Mouse (Mus musculus): ENCODE measurements around the gene Denr.

Gene Denr

DNA sequence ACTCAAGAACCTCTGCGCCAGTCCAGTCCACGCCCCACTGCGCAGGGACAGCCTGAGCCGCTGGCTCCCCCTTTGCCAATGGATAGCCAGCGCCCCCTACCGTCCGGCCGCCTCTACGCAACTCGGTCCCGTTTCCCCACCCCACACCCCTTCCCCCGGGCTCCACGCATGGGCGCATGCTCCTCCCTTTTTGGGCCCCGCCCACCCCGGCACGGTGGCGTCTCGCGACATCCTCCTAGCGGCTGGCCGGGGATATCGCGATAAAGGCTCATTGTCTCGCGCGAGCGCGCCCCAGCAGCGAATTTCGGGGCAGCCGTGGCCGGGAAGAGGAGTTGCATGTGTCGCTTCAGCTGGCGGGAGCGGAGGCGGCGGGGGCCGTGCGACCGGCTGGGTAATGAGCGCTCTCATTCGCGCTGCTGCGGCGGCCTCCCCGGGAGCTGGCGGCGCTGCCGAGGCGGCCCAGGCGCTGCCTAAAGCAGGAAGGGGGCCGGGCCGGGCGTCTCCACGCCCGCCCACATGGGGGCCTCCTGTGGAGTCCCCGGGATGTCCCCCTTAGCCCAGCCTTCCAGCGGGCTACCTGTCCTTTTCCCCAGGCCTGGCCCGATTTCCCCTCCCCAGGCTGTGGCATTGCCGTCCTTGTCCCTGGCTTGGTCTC lies at the start of gene Denr:
TSS of gene Denr (plus strand) at position 200 of the 655 bp plus-strand sequence.
- DNase-seq (ENCODE audit: low read depth, low spot score) = peak; percentile 98

DNA sequence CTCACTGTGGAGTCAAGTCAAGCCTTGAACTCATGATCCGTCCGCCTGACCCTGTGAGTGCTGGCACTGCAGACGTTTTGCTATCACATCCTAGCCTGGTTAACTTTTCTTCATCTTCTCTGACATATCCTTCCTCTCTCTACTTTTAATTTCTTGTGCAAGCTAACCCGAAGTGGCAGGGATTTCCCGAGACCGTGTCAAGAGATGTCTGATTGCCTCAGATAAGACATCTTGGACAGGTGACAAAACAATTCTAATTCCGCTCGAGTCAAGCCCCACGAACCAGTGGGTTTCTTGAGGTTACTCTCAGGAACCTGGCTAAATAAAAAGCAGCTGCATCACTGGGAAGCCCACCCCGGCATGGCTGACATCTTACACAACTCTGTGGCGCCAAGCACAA lies 48.2 kb upstream of the Denr start:
- DNase-seq (ENCODE audit: low read depth, low spot score) = no peak

GRCm38 (mm10) chr5:123862374-123863350 lies 44.3 kb upstream of the Denr start:
- DNase-seq (ENCODE audit: low read depth, low spot score) = no peak

DNA sequence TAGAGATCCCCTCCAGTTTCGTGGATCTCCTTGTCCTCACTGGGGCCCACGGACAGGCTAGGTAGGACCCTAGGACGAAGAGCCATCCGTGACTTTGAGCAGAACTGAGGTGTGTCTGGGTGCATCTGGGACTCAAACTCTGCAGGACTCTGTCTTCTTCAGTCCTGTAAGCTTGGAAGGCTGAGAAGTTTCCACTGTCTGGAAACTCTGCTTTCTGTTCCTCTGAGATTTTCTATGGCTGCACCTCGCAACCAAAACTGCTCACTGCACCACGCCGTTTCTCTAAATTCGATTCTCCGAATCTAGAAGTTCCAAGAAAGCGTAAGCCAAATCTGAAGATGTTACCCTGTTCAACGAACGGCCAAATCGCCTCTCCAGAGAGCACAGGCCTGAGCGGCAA lies 43.0 kb upstream of the Denr start:
- no peak for DNase-seq (ENCODE audit: low read depth, low spot score)

- DNase-seq (ENCODE audit: low read depth, low spot score) = no peak
Observed at GRCm38 (mm10) chr5:123865365-123865764, 41.6 kb upstream of the Denr start, which contains the start of gene Hcar2. TSS of gene Hcar2 (minus strand) at chr5:123865499.

- no peak for DNase-seq (ENCODE audit: low read depth, low spot score)
Observed at GRCm38 (mm10) chr5:123866457-123866856, 40.5 kb upstream of the Denr start.

- DNase-seq (ENCODE audit: low read depth, low spot score) = no peak
Observed at GRCm38 (mm10) chr5:123869615-123870014, 37.4 kb upstream of the Denr start.

DNA sequence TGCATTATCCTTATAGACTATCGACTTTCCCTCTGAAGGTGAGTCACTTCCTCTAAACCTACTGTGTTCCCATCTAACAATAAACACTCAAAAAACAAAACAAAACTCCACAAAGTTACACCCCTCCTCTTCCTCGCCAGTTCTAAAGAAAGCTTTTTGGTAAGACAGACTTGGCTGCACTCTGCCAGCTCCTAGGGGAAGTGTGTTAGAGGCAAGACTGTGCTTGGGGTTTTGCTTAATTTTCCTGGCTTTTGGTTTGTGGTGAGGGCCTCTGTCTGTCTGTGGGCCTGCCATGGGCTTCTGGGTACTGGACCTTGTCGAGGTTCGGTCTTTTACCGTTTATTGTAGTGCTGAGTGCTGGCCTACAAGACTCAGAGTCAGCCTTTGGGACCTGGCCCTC lies 32.8 kb upstream of the Denr start:
- DNase-seq (ENCODE audit: low read depth, low spot score) = no peak

GRCm38 (mm10) chr5:123878056-123878455 lies 28.9 kb upstream of the Denr start:
- DNase-seq (ENCODE audit: low read depth, low spot score) = no peak

GRCm38 (mm10) chr5:123879928-123880327 lies 27.0 kb upstream of the Denr start, which contains the start of gene Hcar1:
TSS of gene Hcar1 (minus strand) at chr5:123880020.
- no peak for DNase-seq (ENCODE audit: low read depth, low spot score)

- no peak for DNase-seq (ENCODE audit: low read depth, low spot score)
Observed at GRCm38 (mm10) chr5:123880778-123881177, 26.2 kb upstream of the Denr start.

DNA sequence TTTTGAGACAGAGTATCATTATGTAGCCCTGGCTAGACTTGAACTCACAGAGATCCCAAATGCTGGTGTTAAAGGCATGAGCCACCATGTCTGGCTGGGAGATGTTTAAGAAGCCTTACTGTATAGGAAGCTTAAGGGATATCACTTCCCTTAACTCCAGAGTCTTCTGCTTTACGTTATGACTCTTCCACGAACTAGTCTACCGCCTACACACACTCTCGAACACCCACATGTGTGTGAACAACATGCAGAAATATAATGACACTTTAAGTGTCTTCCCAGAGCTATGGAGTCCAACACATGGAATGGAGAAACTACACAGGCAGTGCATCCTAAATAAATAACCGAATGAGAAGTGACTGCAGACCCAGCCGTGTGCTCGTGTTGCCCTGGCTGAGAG lies 23.1 kb upstream of the Denr start:
- no peak for DNase-seq (ENCODE audit: low read depth, low spot score)

DNA sequence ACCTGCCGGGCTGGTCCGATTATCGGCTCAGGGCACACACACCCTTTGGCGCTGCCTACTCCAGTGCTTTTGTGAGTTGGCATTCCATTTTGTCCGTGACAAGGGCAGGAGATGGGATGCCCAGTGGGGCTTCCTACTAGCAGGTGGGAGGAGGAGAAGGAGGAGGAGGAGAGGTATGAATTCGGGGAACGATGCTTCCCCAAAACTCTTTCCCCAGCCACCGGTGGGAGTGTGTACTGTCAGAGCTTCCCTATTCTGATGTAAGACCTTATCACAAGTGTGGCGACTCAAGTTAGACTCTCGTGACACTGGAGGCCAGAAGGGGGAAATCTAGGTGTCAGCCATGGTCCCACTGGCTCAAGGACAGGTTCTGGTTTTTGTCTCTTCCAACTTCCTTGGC lies 22.6 kb upstream of the Denr start:
- no peak for DNase-seq (ENCODE audit: low read depth, low spot score)

- DNase-seq (ENCODE audit: low read depth, low spot score) = no peak
Observed at GRCm38 (mm10) chr5:123886365-123886764, 20.6 kb upstream of the Denr start.

- DNase-seq (ENCODE audit: low read depth, low spot score) = no peak
Observed at GRCm38 (mm10) chr5:123890312-123890711, 16.7 kb upstream of the Denr start.

GRCm38 (mm10) chr5:123890987-123891386 lies 16.0 kb upstream of the Denr start:
- DNase-seq (ENCODE audit: low read depth, low spot score) = no peak

DNA sequence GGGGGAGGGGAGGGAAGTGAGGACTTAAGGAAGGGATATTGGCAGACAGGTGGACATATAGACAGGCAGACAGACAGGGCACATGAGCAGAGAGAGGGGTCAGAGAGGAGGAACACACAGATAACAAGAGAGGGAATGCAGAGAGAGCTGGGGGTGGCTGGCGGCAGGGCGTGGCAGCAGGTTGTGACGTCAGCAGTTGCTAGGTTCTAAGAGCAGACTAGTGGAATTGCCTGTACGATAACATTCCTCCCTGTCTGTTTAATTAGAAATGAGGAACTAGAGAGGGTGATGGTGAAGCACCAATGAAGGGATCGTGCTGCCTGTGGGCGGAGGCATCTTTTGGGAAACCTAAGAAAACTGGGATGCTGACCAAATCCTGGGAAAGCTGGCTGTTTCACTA lies 15.3 kb upstream of the Denr start:
- DNase-seq (ENCODE audit: low read depth, low spot score) = peak; percentile 50

DNA sequence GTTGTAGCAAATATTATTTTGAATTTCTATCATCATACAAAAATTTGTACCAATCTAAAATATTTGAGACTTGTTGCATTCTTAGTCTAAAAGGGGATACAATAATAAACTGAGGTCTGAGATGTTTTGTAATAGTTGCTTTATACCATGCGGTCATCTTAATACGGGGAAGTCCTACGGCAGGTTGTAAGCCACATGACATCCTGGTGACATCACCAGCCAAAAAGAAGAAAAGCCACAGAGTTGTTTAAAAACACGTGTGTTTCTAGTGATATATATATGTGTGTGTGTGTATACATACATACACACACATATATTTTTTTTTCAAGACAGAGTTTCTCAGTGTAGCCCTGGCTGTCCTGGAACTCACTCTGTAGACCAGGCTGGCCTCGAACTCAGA lies 13.5 kb upstream of the Denr start:
- DNase-seq (ENCODE audit: low read depth, low spot score) = no peak

GRCm38 (mm10) chr5:123896395-123896794 lies 10.6 kb upstream of the Denr start:
- DNase-seq (ENCODE audit: low read depth, low spot score) = no peak

DNA sequence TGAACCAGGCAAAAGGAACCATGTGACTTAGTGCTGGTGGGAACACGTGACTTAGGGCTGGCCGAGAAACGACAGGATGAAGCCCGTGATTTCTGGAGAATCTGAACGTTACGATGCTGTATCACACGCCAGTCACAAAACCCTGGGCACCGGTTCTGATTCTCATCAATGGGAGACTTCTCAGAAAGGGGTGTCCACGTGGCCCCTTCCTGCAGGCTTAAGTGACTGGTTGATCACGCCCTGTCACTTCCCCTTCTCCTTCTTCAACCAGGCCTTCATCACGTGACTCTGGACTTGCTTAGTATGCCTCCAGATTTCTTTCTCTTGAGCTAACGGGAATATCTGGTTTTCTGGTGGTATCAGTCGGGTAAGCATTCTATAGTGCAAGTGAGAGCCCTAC lies 9.6 kb upstream of the Denr start:
- peak; percentile 23 for DNase-seq (ENCODE audit: low read depth, low spot score)

GRCm38 (mm10) chr5:123904059-123904672 lies 2.8 kb upstream of the Denr start:
- no peak for DNase-seq (ENCODE audit: low read depth, low spot score)

Data from CD4-positive helper T cell, adult 2 months (primary cell).